Mouse (Mus musculus): ENCODE results near the gene Haao. TPM values are rescaled to one million over a fixed set of nuclear protein-coding genes. Genes with fewer than 3 reads are reported as not detected.

The Haao gene
- not detected in 2 replicates for polyA plus RNA-seq (2014; fragmentation: Nextera tagmentation; extraction: Ambion mirVana)

DNA sequence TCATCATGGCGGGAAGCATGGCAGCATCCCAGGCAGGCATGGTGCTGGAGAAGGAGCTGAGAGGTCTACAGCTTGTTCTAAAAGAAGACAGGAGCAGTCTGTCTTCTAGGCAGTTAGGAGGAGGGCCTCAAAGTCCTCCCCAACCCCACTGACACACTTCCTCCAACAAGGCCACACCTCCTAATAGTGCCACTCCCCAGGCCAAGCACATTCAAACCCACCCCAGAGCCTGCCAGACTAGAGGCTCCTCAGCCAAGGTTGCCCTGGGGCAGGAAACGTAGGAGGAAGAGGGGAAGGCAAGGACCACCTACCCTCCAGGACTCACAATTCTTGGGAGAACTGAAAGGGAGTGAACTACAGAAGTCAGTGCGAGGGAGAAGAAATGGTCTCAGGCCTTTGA, at the start of gene Haao:
Gene Haao, minus strand, starts transcription at position 149 of the 400 bp plus-strand sequence.
- H3K4me1 ChIP-seq (replicated peaks; ENCODE audit: control insufficient read depth, insufficient read depth, low read length) = peaks cover 7% of the 10 kb centered on the region
- no peaks in the 10 kb centered on the region for H3K9me3 ChIP-seq (ENCODE audit: control insufficient read depth, low read length)
- ATAC-seq (ENCODE audit: low FRiP score) (no peak), DNase-seq (ENCODE audit: low spot score) (no peak)
- no peaks in the 10 kb centered on the region for H3K36me3 ChIP-seq (replicated peaks; ENCODE audit: control insufficient read depth, insufficient read depth)
- no peak within 1 kb of the TSS for H3K4me2 ChIP-seq (replicated peaks)
- H3K27ac ChIP-seq = 0 out of 2 replicates have a peak within 1 kb of the TSS, but pooled peaks have one; percentile 35
- WGBS = 82% methylated on average over 3 of the region's 3 CpGs
- no peak within 1 kb of the TSS for H3K4me3 ChIP-seq (replicated peaks; ENCODE audit: low read length)
- no peaks in the 10 kb centered on the region for H3K27me3 ChIP-seq (ENCODE audit: control insufficient read depth, insufficient read depth, low read length)
- no peak within 1 kb of the TSS for H3K9ac ChIP-seq

DNA sequence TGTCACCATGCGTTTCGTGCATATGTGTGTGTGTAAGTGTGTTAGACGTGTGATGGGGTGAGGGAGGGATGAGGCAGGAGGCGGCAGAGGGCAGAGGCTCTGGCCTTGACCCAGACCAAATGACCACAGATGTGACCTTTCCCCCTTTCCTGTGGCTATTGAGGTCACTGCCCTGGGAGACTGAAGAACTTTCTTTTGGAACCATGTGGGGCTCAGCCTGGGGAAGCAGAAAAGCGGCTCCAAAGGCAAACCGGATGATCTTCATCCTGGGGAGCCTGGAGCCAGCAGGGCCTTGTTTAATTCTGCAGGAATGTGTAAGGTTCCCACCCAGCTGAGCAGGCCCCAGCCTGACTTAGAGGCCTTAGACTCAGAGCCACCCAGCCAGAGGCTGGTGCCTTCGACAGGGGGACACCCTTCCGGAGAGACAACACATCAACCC, 49.6 kb upstream of the Haao start:
- no peak overlapping the region for H3K27ac ChIP-seq
- H3K4me1 ChIP-seq (replicated peaks; ENCODE audit: control insufficient read depth, insufficient read depth, low read length) = no peaks in the 10 kb centered on the region; the same call in 1 of the 2 replicates
- no peaks in the 10 kb centered on the region for H3K9me3 ChIP-seq (ENCODE audit: control insufficient read depth, low read length)
- no peaks in the 10 kb centered on the region for H3K27me3 ChIP-seq (ENCODE audit: control insufficient read depth, insufficient read depth, low read length)
- ATAC-seq (ENCODE audit: low FRiP score) (no peak), DNase-seq (ENCODE audit: low spot score) (no peak)
- H3K9ac ChIP-seq = no peak overlapping the region
- H3K4me3 ChIP-seq (replicated peaks; ENCODE audit: low read length) = no peak overlapping the region
- WGBS = 63% methylated on average over 8 of the region's 8 CpGs
- H3K36me3 ChIP-seq (replicated peaks; ENCODE audit: control insufficient read depth, insufficient read depth) = no peaks in the 10 kb centered on the region
- no peak overlapping the region for H3K4me2 ChIP-seq (replicated peaks)

DNA sequence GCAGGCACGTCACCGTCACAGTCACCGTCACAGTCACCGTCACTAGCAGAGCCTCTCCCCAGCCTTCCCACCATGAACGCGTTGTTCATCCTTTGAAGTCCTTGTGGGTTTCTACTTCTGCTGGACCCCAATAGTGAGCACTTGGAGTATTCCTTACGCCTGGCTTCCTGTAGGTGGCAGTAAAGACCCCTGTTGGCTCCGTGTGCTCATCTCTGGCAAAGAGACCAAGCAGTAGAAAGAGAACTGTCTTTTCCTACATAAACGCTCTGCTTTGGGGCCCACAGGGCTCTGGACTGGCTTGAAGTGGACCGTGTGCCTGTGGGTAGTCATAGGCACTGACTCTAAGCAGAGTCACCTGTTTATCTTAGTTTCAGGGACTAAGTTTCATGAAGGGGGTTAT, 49.0 kb upstream of the Haao start:
- Histone ChIP-seq H3K9ac (no peak overlapping the region), H3K36me3 (replicated peaks; ENCODE audit: control insufficient read depth, insufficient read depth) (no peaks in the 10 kb centered on the region), H3K4me2 (replicated peaks) (no peak overlapping the region), H3K4me3 (replicated peaks; ENCODE audit: low read length) (no peak overlapping the region), H3K27me3 (ENCODE audit: control insufficient read depth, insufficient read depth, low read length) (no peaks in the 10 kb centered on the region), H3K9me3 (ENCODE audit: control insufficient read depth, low read length) (no peaks in the 10 kb centered on the region), H3K4me1 (replicated peaks; ENCODE audit: control insufficient read depth, insufficient read depth, low read length) (no peaks in the 10 kb centered on the region; the same call in 1 of the 2 replicates), H3K27ac (no peak overlapping the region)
- WGBS = 26% methylated on average over 10 of the region's 10 CpGs
- ATAC-seq (ENCODE audit: low FRiP score) (peak; percentile 49; the same call in 1 of the 2 replicates), DNase-seq (ENCODE audit: low spot score) (peak; percentile 80)

DNA sequence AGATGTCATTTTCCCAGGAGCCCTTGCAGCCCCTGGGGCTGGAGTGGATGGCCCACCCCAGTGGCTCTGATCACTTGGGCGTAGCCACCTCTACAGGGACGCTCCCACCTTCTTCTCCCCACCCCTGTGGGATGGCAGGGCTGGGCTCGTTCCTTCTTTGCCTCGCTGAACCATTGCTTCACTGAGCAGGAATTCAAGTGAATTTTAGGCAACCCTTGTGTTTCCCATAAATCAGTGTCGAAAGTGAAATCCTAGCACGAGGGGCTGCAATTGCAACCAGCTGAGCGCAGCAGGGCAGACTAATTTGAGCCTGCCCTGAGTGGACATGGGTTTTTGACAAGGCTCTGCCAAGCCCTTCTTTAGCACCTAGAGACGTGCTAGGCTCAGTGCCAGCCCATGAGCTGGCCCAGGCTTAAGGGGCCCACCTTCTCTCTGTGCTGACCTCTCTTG, 47.6 kb upstream of the Haao start:
- Histone ChIP-seq H3K9me3 (ENCODE audit: control insufficient read depth, low read length) (no peaks in the 10 kb centered on the region), H3K36me3 (replicated peaks; ENCODE audit: control insufficient read depth, insufficient read depth) (no peaks in the 10 kb centered on the region), H3K27me3 (ENCODE audit: control insufficient read depth, insufficient read depth, low read length) (no peaks in the 10 kb centered on the region), H3K9ac (no peak overlapping the region), H3K4me1 (replicated peaks; ENCODE audit: control insufficient read depth, insufficient read depth, low read length) (peaks cover under 1% of the 10 kb centered on the region), H3K27ac (no peak overlapping the region), H3K4me3 (replicated peaks; ENCODE audit: low read length) (no peak overlapping the region), H3K4me2 (replicated peaks) (no peak overlapping the region)
- no peak for DNase-seq (ENCODE audit: low spot score)
- no peak for ATAC-seq (ENCODE audit: low FRiP score)
- 50% methylated on average over 8 of the region's 8 CpGs for WGBS

DNA sequence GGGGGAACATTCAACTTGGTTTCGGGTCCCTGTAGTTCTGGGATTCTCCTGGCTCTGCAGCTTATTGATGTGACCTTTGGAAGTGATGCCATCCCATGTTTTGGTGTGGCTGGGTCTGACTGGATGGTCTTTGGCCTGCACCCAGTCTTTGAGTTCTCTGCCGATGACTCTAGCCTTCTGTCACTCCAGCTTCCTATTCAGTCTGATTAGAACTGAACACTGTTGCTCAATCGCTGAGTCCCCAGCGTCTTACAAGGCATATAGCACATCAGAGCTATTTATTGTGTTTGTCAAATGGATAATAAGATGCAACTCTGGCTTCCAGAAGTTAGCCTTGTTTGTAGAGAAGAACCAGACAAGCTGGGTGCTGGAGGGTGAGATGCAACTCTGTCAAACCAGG, 45.4 kb upstream of the Haao start:
- H3K4me1 ChIP-seq (replicated peaks; ENCODE audit: control insufficient read depth, insufficient read depth, low read length) = peaks cover 12% of the 10 kb centered on the region
- no peaks in the 10 kb centered on the region for H3K27me3 ChIP-seq (ENCODE audit: control insufficient read depth, insufficient read depth, low read length)
- H3K27ac ChIP-seq = no peak overlapping the region
- H3K4me3 ChIP-seq (replicated peaks; ENCODE audit: low read length) = no peak overlapping the region
- 95% methylated on average over 4 of the region's 4 CpGs for WGBS
- no peaks in the 10 kb centered on the region for H3K36me3 ChIP-seq (replicated peaks; ENCODE audit: control insufficient read depth, insufficient read depth)
- DNase-seq (ENCODE audit: low spot score) (no peak), ATAC-seq (ENCODE audit: low FRiP score) (no peak)
- no peak overlapping the region for H3K4me2 ChIP-seq (replicated peaks)
- H3K9ac ChIP-seq = no peak overlapping the region
- no peaks in the 10 kb centered on the region for H3K9me3 ChIP-seq (ENCODE audit: control insufficient read depth, low read length)

DNA sequence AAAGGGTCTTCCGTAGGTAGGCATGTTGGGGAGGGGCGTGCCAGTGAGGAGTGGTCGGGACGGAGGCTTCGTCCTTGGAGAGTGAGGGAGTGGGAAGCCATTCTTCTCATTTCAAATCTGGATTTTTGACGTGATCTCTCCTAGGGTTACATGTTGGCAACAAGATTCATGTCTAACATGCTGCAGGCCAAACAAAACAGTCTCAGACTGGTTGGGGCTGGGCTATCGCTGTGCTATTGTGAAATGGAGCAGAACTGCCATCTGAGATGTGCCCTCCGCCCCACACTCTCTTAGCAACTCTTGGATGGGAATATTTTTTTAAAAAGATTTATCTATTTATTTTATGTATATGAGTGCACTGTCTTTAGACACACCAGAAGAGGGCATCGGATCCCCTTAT, 44.1 kb upstream of the Haao start:
- Histone ChIP-seq H3K9ac (no peak overlapping the region), H3K4me1 (replicated peaks; ENCODE audit: control insufficient read depth, insufficient read depth, low read length) (peaks cover 12% of the 10 kb centered on the region), H3K4me2 (replicated peaks) (no peak overlapping the region), H3K36me3 (replicated peaks; ENCODE audit: control insufficient read depth, insufficient read depth) (no peaks in the 10 kb centered on the region), H3K4me3 (replicated peaks; ENCODE audit: low read length) (no peak overlapping the region), H3K9me3 (ENCODE audit: control insufficient read depth, low read length) (no peaks in the 10 kb centered on the region), H3K27me3 (ENCODE audit: control insufficient read depth, insufficient read depth, low read length) (no peaks in the 10 kb centered on the region), H3K27ac (no peak overlapping the region)
- DNase-seq (ENCODE audit: low spot score) (no peak), ATAC-seq (ENCODE audit: low FRiP score) (no peak)
- 68% methylated on average over 9 of the region's 9 CpGs for WGBS

DNA sequence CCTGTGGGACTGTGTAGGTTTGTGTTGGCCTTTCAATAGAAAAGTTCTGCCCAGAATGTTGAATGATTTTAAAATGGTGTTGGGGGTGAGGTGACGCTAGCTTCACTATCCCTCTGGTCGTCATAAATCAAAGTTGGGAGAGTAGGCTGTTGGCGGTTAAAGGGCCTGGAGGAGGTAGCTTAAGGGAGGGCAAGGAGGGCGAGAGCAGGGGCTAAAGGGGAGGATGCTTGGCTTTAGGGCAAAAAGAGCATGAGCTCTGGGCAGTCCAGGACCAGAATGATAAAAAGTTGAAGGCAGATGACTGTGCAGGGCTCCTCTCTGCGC, 42.6 kb upstream of the Haao start:
- Histone ChIP-seq H3K4me1 (replicated peaks; ENCODE audit: control insufficient read depth, insufficient read depth, low read length) (peaks cover 12% of the 10 kb centered on the region), H3K27ac (peak overlapping the region; percentile 56), H3K4me2 (replicated peaks) (no peak overlapping the region), H3K9me3 (ENCODE audit: control insufficient read depth, low read length) (no peaks in the 10 kb centered on the region), H3K27me3 (ENCODE audit: control insufficient read depth, insufficient read depth, low read length) (no peaks in the 10 kb centered on the region), H3K4me3 (replicated peaks; ENCODE audit: low read length) (no peak overlapping the region), H3K36me3 (replicated peaks; ENCODE audit: control insufficient read depth, insufficient read depth) (no peaks in the 10 kb centered on the region), H3K9ac (no peak overlapping the region)
- 78% methylated on average over 5 of the region's 5 CpGs for WGBS
- ATAC-seq (ENCODE audit: low FRiP score) (no peak), DNase-seq (ENCODE audit: low spot score) (no peak)

DNA sequence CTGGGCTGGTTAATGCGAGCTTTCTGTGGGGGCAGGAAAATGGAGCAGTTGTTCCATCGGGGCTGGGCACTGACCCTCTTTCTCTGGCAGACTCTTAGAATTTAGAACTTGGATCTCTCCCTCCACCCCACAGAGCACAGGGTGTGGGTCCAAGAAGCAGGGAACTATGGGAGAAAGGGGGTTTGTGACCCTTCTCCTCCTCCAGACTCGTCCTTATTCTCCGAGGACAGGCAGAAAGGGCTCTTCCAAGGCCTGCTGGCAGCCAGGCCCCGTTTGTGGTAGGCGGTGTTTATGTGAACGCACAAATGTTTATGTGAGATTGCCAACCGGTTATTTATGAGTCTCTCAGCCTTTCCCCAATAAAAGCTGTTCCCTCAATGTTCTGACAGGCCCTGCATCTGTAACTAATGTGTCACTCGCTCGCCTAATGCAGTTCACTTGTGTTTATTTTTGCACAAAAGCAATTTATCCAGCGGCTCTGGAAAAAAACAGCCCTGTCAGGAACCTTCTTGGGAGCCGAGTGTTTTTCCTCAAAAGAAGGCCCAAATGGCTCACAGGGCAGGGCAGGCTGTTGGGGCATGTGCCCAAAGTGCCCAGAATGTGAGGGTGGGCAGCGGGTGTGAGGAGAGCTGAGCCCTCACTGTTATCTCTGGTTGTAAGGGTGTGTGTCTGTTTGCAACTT, 42.1 kb upstream of the Haao start:
- Histone ChIP-seq H3K9me3 (ENCODE audit: control insufficient read depth, low read length) (no peaks in the 10 kb centered on the region), H3K4me1 (replicated peaks; ENCODE audit: control insufficient read depth, insufficient read depth, low read length) (peaks cover 12% of the 10 kb centered on the region), H3K27me3 (ENCODE audit: control insufficient read depth, insufficient read depth, low read length) (no peaks in the 10 kb centered on the region), H3K36me3 (replicated peaks; ENCODE audit: control insufficient read depth, insufficient read depth) (no peaks in the 10 kb centered on the region), H3K4me3 (replicated peaks; ENCODE audit: low read length) (no peak overlapping the region), H3K27ac (peak overlapping the region; percentile 56), H3K9ac (no peak overlapping the region), H3K4me2 (replicated peaks) (no peak overlapping the region)
- ATAC-seq (ENCODE audit: low FRiP score) (peak; percentile 77; the same call in 1 of the 2 replicates), DNase-seq (ENCODE audit: low spot score) (peak; percentile 37)
- 48% methylated on average over 13 of the region's 13 CpGs for WGBS

DNA sequence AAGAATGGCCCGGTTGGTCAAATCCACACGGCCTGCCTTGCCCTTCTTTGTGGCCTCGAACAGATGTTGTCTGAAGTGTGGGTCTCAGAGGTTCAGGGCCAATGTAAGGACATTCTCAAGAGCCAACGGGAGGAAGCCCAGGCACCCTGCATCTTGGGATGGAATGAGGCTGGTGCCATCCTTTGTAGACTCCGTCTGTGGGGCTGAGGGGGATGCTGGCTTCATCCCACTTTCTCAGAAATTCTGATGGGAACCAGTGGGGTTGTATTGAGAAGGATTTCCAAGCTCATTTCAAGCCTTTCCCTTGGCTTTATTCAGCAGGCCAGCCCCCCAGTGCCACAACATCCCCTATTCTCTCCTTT, 41.5 kb upstream of the Haao start:
- WGBS = 87% methylated on average over 5 of the region's 5 CpGs
- DNase-seq (ENCODE audit: low spot score) = no peak
- Histone ChIP-seq H3K4me2 (replicated peaks) (no peak overlapping the region), H3K4me3 (replicated peaks; ENCODE audit: low read length) (no peak overlapping the region), H3K9me3 (ENCODE audit: control insufficient read depth, low read length) (no peaks in the 10 kb centered on the region), H3K27ac (peak overlapping the region; percentile 56), H3K36me3 (replicated peaks; ENCODE audit: control insufficient read depth, insufficient read depth) (no peaks in the 10 kb centered on the region), H3K9ac (no peak overlapping the region), H3K4me1 (replicated peaks; ENCODE audit: control insufficient read depth, insufficient read depth, low read length) (peaks cover 12% of the 10 kb centered on the region), H3K27me3 (ENCODE audit: control insufficient read depth, insufficient read depth, low read length) (no peaks in the 10 kb centered on the region)
- peak; percentile 35; the same call in 1 of the 2 replicates for ATAC-seq (ENCODE audit: low FRiP score)

DNA sequence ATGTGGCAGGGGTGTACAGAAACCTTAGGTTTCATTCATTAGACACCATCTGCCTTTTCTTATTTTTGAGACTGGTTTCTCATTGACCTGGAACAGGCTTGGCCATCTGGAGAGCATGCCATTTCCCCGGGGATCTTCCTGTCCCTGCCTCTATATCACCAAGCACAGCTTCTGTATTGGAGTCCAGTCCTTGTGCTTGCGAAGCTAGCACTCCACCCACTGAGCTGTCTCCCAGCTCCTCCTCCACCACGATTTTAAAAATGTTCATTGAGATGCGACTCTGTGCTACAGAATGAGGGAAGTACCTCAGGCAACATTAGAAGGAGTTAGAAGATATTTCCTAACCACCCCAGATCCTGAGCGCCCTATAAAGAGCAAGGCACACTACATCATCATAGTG, 39.5 kb upstream of the Haao start:
- WGBS = 82% methylated on average over 5 of the region's 5 CpGs

More for the DNA sequence above, 39.5 kb upstream of the Haao start:
- H3K9me3 ChIP-seq (ENCODE audit: control insufficient read depth, low read length) = no peaks in the 10 kb centered on the region
- ATAC-seq (ENCODE audit: low FRiP score) (no peak), DNase-seq (ENCODE audit: low spot score) (no peak)
- peaks cover 12% of the 10 kb centered on the region for H3K4me1 ChIP-seq (replicated peaks; ENCODE audit: control insufficient read depth, insufficient read depth, low read length)
- no peaks in the 10 kb centered on the region for H3K27me3 ChIP-seq (ENCODE audit: control insufficient read depth, insufficient read depth, low read length)
- H3K4me3 ChIP-seq (replicated peaks; ENCODE audit: low read length) = no peak overlapping the region
- H3K27ac ChIP-seq = no peak overlapping the region
- H3K36me3 ChIP-seq (replicated peaks; ENCODE audit: control insufficient read depth, insufficient read depth) = no peaks in the 10 kb centered on the region
- H3K4me2 ChIP-seq (replicated peaks) = no peak overlapping the region
- no peak overlapping the region for H3K9ac ChIP-seq

All from hindbrain, embryonic 14.5 days (tissue).